Mouse (Mus musculus): ENCODE data around the gene Vegfb. TPM values are rescaled to one million over a fixed set of nuclear protein-coding genes. Genes with fewer than 3 reads are reported as not detected.
A peak's percentile ranks its signal among the peaks of the same experiment; 100 is the strongest.

Gene Vegfb
- 38.5 and 44.7 TPM in 2 replicates for polyA plus RNA-seq (2014; fragmentation: Nextera tagmentation; extraction: Ambion mirVana)

GRCm38 (mm10) chr19:6987061-6987903 is at the start of gene Vegfb:
Vegfb (minus strand) TSS chr19:6987651.
- Histone ChIP-seq H3K27me3 (ENCODE audit: control insufficient read depth, insufficient read depth, low read length) (no peaks in the 10 kb centered on the region), H3K4me1 (ENCODE audit: control insufficient read depth, insufficient read depth, low read length) (peaks cover 18% of the 10 kb centered on the region), H3K4me3 (ENCODE audit: low read depth, low read length) (peak within 1 kb of the TSS; percentile 80), H3K9me3 (ENCODE audit: control insufficient read depth, low read depth, low read length) (no peaks in the 10 kb centered on the region), H3K27ac (ENCODE audit: low read length) (peak within 1 kb of the TSS; percentile 72; the same call in 1 of the 2 replicates), H3K4me2 (replicated peaks; ENCODE audit: low read depth, low read length) (peak within 1 kb of the TSS; percentile 89), H3K9ac (replicated peaks; ENCODE audit: low read depth, low read length) (peak within 1 kb of the TSS; percentile 87), H3K36me3 (ENCODE audit: control insufficient read depth, insufficient read depth, low read length) (peaks cover 20% of the 10 kb centered on the region; the same call in 1 of the 2 replicates)
- WGBS, result under 1% methylated on average over 78 of the region's 85 CpGs
- ATAC-seq (ENCODE audit: insufficient number of reproducible peaks, insufficient read depth, low FRiP score, low read depth), result peak; percentile 50

GRCm38 (mm10) chr19:7034006-7034405 is 46.6 kb upstream of the Vegfb start:
- Histone ChIP-seq H3K4me3 (ENCODE audit: low read depth, low read length) (no peak overlapping the region), H3K27ac (ENCODE audit: low read length) (no peak overlapping the region), H3K36me3 (ENCODE audit: control insufficient read depth, insufficient read depth, low read length) (peaks cover 57% of the 10 kb centered on the region), H3K9me3 (ENCODE audit: control insufficient read depth, low read depth, low read length) (no peaks in the 10 kb centered on the region), H3K4me1 (ENCODE audit: control insufficient read depth, insufficient read depth, low read length) (peaks cover 6% of the 10 kb centered on the region; the same call in 1 of the 2 replicates), H3K9ac (replicated peaks; ENCODE audit: low read depth, low read length) (no peak overlapping the region), H3K27me3 (ENCODE audit: control insufficient read depth, insufficient read depth, low read length) (no peaks in the 10 kb centered on the region), H3K4me2 (replicated peaks; ENCODE audit: low read depth, low read length) (no peak overlapping the region)
- no peak for ATAC-seq (ENCODE audit: insufficient number of reproducible peaks, insufficient read depth, low FRiP score, low read depth)
- 91% methylated on average over 5 of the region's 5 CpGs for WGBS

GRCm38 (mm10) chr19:7029531-7029930 is 42.1 kb upstream of the Vegfb start:
- WGBS, result 95% methylated on average over 5 of the region's 5 CpGs
- no peak for ATAC-seq (ENCODE audit: insufficient number of reproducible peaks, insufficient read depth, low FRiP score, low read depth)
- Histone ChIP-seq H3K9ac (replicated peaks; ENCODE audit: low read depth, low read length) (no peak overlapping the region), H3K27ac (ENCODE audit: low read length) (no peak overlapping the region), H3K9me3 (ENCODE audit: control insufficient read depth, low read depth, low read length) (no peaks in the 10 kb centered on the region), H3K27me3 (ENCODE audit: control insufficient read depth, insufficient read depth, low read length) (no peaks in the 10 kb centered on the region), H3K4me3 (ENCODE audit: low read depth, low read length) (no peak overlapping the region), H3K4me2 (replicated peaks; ENCODE audit: low read depth, low read length) (no peak overlapping the region), H3K4me1 (ENCODE audit: control insufficient read depth, insufficient read depth, low read length) (no peaks in the 10 kb centered on the region), H3K36me3 (ENCODE audit: control insufficient read depth, insufficient read depth, low read length) (peaks cover 89% of the 10 kb centered on the region)

- H3K4me2 ChIP-seq (replicated peaks; ENCODE audit: low read depth, low read length), result no peak overlapping the region
- no peaks in the 10 kb centered on the region for H3K9me3 ChIP-seq (ENCODE audit: control insufficient read depth, low read depth, low read length)
- H3K27me3 ChIP-seq (ENCODE audit: control insufficient read depth, insufficient read depth, low read length), result no peaks in the 10 kb centered on the region
- 47% methylated on average over 3 of the region's 3 CpGs for WGBS
- peaks cover 58% of the 10 kb centered on the region for H3K36me3 ChIP-seq (ENCODE audit: control insufficient read depth, insufficient read depth, low read length)
- no peak overlapping the region for H3K27ac ChIP-seq (ENCODE audit: low read length)
- ATAC-seq (ENCODE audit: insufficient number of reproducible peaks, insufficient read depth, low FRiP score, low read depth), result peak; percentile 73; the same call in 1 of the 2 replicates
- no peak overlapping the region for H3K4me3 ChIP-seq (ENCODE audit: low read depth, low read length)
- no peak overlapping the region for H3K9ac ChIP-seq (replicated peaks; ENCODE audit: low read depth, low read length)
- H3K4me1 ChIP-seq (ENCODE audit: control insufficient read depth, insufficient read depth, low read length), result no peaks in the 10 kb centered on the region
These were observed 32.8 kb upstream of the Vegfb start for GRCm38 (mm10) chr19:7020224-7020641.

GRCm38 (mm10) chr19:7019191-7019590 is 31.7 kb upstream of the Vegfb start, which contains the start of gene Fermt3:
Fermt3 (minus strand) TSS chr19:7019469.
- Histone ChIP-seq H3K4me3 (ENCODE audit: low read depth, low read length) (no peak within 1 kb of the TSS; the same call in 1 of the 2 replicates), H3K27ac (ENCODE audit: low read length) (no peak within 1 kb of the TSS), H3K36me3 (ENCODE audit: control insufficient read depth, insufficient read depth, low read length) (peaks cover 48% of the 10 kb centered on the region), H3K4me2 (replicated peaks; ENCODE audit: low read depth, low read length) (no peak within 1 kb of the TSS), H3K9me3 (ENCODE audit: control insufficient read depth, low read depth, low read length) (no peaks in the 10 kb centered on the region), H3K4me1 (ENCODE audit: control insufficient read depth, insufficient read depth, low read length) (no peaks in the 10 kb centered on the region), H3K27me3 (ENCODE audit: control insufficient read depth, insufficient read depth, low read length) (no peaks in the 10 kb centered on the region), H3K9ac (replicated peaks; ENCODE audit: low read depth, low read length) (no peak within 1 kb of the TSS)
- peak; percentile 39; the same call in 1 of the 2 replicates for ATAC-seq (ENCODE audit: insufficient number of reproducible peaks, insufficient read depth, low FRiP score, low read depth)
- WGBS, result 88% methylated on average over 5 of the region's 5 CpGs

GRCm38 (mm10) chr19:7018546-7018945 is 31.1 kb upstream of the Vegfb start:
- no peaks in the 10 kb centered on the region for H3K9me3 ChIP-seq (ENCODE audit: control insufficient read depth, low read depth, low read length)
- H3K4me3 ChIP-seq (ENCODE audit: low read depth, low read length), result no peak overlapping the region
- no peak overlapping the region for H3K4me2 ChIP-seq (replicated peaks; ENCODE audit: low read depth, low read length)
- no peak overlapping the region for H3K27ac ChIP-seq (ENCODE audit: low read length)
- H3K27me3 ChIP-seq (ENCODE audit: control insufficient read depth, insufficient read depth, low read length), result no peaks in the 10 kb centered on the region
- H3K36me3 ChIP-seq (ENCODE audit: control insufficient read depth, insufficient read depth, low read length), result peaks cover 44% of the 10 kb centered on the region
- WGBS, result 90% methylated on average over 11 of the region's 11 CpGs
- H3K4me1 ChIP-seq (ENCODE audit: control insufficient read depth, insufficient read depth, low read length), result no peaks in the 10 kb centered on the region
- ATAC-seq (ENCODE audit: insufficient number of reproducible peaks, insufficient read depth, low FRiP score, low read depth), result no peak
- H3K9ac ChIP-seq (replicated peaks; ENCODE audit: low read depth, low read length), result no peak overlapping the region

GRCm38 (mm10) chr19:7017541-7018457 is 30.3 kb upstream of the Vegfb start:
- H3K4me1 ChIP-seq (ENCODE audit: control insufficient read depth, insufficient read depth, low read length), result no peaks in the 10 kb centered on the region
- H3K27me3 ChIP-seq (ENCODE audit: control insufficient read depth, insufficient read depth, low read length), result no peaks in the 10 kb centered on the region
- no peak overlapping the region for H3K4me3 ChIP-seq (ENCODE audit: low read depth, low read length)
- H3K9me3 ChIP-seq (ENCODE audit: control insufficient read depth, low read depth, low read length), result no peaks in the 10 kb centered on the region
- WGBS, result 80% methylated on average over 12 of the region's 12 CpGs
- no peak overlapping the region for H3K27ac ChIP-seq (ENCODE audit: low read length)
- peaks cover 37% of the 10 kb centered on the region for H3K36me3 ChIP-seq (ENCODE audit: control insufficient read depth, insufficient read depth, low read length)
- no peak for ATAC-seq (ENCODE audit: insufficient number of reproducible peaks, insufficient read depth, low FRiP score, low read depth)
- no peak overlapping the region for H3K4me2 ChIP-seq (replicated peaks; ENCODE audit: low read depth, low read length)
- H3K9ac ChIP-seq (replicated peaks; ENCODE audit: low read depth, low read length), result no peak overlapping the region

GRCm38 (mm10) chr19:7014481-7015135 is 27.2 kb upstream of the Vegfb start:
- Histone ChIP-seq H3K27ac (ENCODE audit: low read length) (no peak overlapping the region), H3K9ac (replicated peaks; ENCODE audit: low read depth, low read length) (no peak overlapping the region), H3K27me3 (ENCODE audit: control insufficient read depth, insufficient read depth, low read length) (no peaks in the 10 kb centered on the region), H3K4me1 (ENCODE audit: control insufficient read depth, insufficient read depth, low read length) (no peaks in the 10 kb centered on the region), H3K9me3 (ENCODE audit: control insufficient read depth, low read depth, low read length) (no peaks in the 10 kb centered on the region), H3K36me3 (ENCODE audit: control insufficient read depth, insufficient read depth, low read length) (peaks cover 9% of the 10 kb centered on the region), H3K4me2 (replicated peaks; ENCODE audit: low read depth, low read length) (no peak overlapping the region), H3K4me3 (ENCODE audit: low read depth, low read length) (no peak overlapping the region)
- no peak for ATAC-seq (ENCODE audit: insufficient number of reproducible peaks, insufficient read depth, low FRiP score, low read depth)
- 90% methylated on average over 20 of the region's 20 CpGs for WGBS

Data from stomach, embryonic 14.5 days (tissue).